Mouse (Mus musculus): ENCODE measurements around the gene Nbeal2. TPM values are rescaled to one million over a fixed set of nuclear protein-coding genes. Genes with fewer than 3 reads are reported as not detected.

Gene Nbeal2
- polyA plus RNA-seq, 1 experiment: 0.26 TPM

DNA sequence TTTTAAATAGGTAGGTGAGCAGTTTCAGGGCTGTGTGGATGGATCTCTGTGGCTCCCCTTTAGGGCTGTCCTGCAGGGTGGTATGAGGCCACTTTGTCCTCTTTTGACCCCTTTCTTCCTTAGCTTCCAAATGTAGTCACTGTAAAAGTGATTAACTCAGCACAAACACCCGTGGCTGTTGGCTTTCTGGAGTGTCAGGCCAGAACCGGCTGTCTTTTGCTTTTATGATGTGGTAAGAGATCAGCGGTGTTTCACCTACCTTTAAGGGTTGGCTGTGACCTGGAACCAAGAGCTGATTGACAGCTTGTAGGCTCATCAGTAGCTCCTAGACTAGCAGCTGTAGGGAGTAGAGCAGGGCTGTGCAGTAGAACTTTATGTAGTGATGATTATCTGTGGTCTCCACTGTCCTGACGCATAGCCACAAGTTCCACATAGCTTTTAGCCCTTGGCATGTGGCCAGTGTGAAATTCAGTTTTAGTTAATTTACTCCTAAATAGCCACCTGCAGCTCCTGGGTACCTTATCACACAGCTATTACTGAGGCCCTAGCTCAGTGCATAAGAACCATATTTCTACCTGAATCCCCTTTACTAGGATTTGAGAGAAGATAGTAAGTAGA, 13.4 kb upstream of the Nbeal2 start:
- H3K36me3 ChIP-seq (ENCODE audit: control insufficient read depth): peaks cover 4% of the 10 kb centered on the region
- peaks cover 83% of the 10 kb centered on the region for H3K4me1 ChIP-seq (ENCODE audit: control insufficient read depth)
- H3K4me3 ChIP-seq (replicated peaks): no peak overlapping the region
- no peaks in the 10 kb centered on the region for H3K9me3 ChIP-seq (ENCODE audit: control insufficient read depth, low read length)
- H3K27me3 ChIP-seq (ENCODE audit: control insufficient read depth): peaks cover 26% of the 10 kb centered on the region
- TF ChIP-seq GATA1 (IDR thresholded peaks at IDR 0.05; ENCODE audit: low read length) (no peak), TAL1 (IDR thresholded peaks at IDR 0.05; ENCODE audit: low read length) (no peak)

DNA sequence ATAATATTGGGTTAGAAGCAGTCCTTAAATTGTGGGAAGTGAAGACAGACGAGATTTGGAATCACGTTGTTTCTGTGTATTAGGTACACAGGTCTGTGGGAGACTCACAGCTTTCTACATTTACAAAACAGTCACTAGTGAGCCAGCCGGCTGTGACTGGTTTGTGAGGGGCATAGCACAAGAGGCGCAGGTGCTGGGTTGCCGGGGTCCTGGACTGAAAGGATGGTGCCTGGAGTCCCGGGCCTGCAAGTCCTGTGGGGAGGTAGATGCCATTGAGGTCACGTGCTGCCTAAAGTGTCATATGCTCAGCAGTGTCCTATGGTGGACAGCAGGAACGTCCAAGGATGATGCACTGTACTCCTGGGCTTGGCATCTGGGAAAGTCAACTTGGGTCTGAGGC, 12.4 kb upstream of the Nbeal2 start:
- H3K4me1 ChIP-seq (ENCODE audit: control insufficient read depth): peaks cover 89% of the 10 kb centered on the region
- H3K9me3 ChIP-seq (ENCODE audit: control insufficient read depth, low read length): no peaks in the 10 kb centered on the region
- H3K36me3 ChIP-seq (ENCODE audit: control insufficient read depth): peaks cover 7% of the 10 kb centered on the region
- TF ChIP-seq TAL1 (IDR thresholded peaks at IDR 0.05; ENCODE audit: low read length) (no peak), GATA1 (IDR thresholded peaks at IDR 0.05; ENCODE audit: low read length) (no peak)
- H3K4me3 ChIP-seq (replicated peaks): peak overlapping the region; percentile 59
- H3K27me3 ChIP-seq (ENCODE audit: control insufficient read depth): peaks cover 25% of the 10 kb centered on the region

DNA sequence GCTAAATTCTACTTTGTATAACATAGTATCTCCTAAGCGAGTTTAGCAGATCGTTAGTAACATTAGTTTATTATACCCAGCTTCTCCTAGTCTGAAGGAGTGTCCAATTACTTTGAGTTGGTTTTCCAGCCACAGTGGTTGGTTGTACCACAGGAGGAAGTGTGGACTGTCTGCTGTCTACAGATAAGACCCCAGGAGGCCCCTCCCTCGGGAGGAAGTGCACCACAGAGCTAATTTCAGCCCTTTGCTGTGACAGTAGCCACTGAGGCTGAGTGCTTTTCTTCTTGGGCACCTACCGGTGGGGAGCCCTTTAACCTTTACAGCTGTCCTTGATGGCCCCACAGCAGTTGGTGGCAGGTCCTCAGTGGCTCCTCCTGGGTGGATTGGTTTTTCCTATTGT, 12.0 kb upstream of the Nbeal2 start:
- Histone ChIP-seq H3K36me3 (ENCODE audit: control insufficient read depth) (peaks cover 7% of the 10 kb centered on the region), H3K27me3 (ENCODE audit: control insufficient read depth) (peaks cover 21% of the 10 kb centered on the region), H3K9me3 (ENCODE audit: control insufficient read depth, low read length) (no peaks in the 10 kb centered on the region), H3K4me3 (replicated peaks) (peak overlapping the region; percentile 59), H3K4me1 (ENCODE audit: control insufficient read depth) (peaks cover 89% of the 10 kb centered on the region)
- TF ChIP-seq TAL1 (IDR thresholded peaks at IDR 0.05; ENCODE audit: low read length) (peak; percentile 82), GATA1 (IDR thresholded peaks at IDR 0.05; ENCODE audit: low read length) (peak; percentile 78)

DNA sequence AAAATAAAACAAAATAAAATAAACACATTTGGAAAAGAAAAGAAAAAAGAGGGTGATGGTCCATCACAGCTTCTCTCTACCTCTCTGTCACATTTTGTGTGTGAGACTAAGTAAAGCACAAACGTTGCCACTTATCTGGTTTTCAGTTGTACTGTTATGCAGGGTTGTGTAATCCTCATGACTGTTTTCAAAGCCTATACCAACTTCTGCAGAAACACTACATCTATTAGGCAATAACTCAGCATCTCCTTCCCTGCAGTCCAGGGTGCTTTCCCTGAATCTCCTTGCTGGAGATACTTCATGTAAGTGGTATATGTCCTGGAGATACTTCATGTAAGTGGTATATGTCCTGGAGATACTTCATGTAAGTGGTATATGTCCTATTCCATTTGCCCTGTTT, 8.9 kb upstream of the Nbeal2 start:
- H3K4me1 ChIP-seq (ENCODE audit: control insufficient read depth): peaks cover 81% of the 10 kb centered on the region
- H3K36me3 ChIP-seq (ENCODE audit: control insufficient read depth): peaks cover 20% of the 10 kb centered on the region
- H3K9me3 ChIP-seq (ENCODE audit: control insufficient read depth, low read length): no peaks in the 10 kb centered on the region
- H3K27me3 ChIP-seq (ENCODE audit: control insufficient read depth): peaks cover 11% of the 10 kb centered on the region
- TF ChIP-seq TAL1 (IDR thresholded peaks at IDR 0.05; ENCODE audit: low read length) (no peak), GATA1 (IDR thresholded peaks at IDR 0.05; ENCODE audit: low read length) (no peak)
- no peak overlapping the region for H3K4me3 ChIP-seq (replicated peaks)

DNA sequence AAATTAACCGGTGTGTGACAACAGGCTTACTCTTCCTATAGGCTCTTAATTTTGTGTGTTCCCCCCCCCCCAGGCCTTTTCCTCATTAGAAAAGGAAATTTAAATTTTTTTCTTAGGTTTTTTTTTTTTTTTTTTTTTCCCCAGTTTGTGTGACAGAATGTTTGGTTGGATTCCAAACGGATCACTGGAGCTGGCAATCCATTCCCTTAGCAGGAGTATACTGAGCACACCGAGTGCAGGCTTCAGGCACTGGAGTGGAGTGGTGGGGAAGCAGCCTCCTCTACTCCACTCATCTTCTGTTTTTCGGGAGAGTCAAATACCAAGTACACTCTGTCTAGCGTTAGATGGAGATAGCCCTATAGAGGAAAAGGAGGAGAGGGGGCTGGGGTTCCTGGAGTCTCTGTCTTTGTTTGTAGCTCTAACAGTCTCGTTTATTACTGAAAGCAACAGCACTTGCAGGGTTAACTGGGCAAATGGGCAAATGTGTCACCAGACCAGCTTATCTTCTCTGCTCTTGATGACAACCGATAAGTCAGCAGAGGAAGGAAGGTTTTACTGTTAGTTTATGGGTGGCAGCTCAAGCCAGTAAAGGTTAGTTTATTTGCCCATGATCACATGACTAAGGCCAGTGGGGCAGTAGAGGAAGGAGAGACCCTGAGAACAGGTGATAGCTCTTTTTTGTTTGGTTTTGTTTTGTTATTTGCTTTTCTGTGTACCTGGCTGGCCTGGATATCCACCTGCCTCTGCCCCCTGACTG, 7.1 kb upstream of the Nbeal2 start:
- TF ChIP-seq TAL1 (IDR thresholded peaks at IDR 0.05; ENCODE audit: low read length) (no peak), GATA1 (IDR thresholded peaks at IDR 0.05; ENCODE audit: low read length) (no peak)
- no peaks in the 10 kb centered on the region for H3K9me3 ChIP-seq (ENCODE audit: control insufficient read depth, low read length)
- no peak overlapping the region for H3K4me3 ChIP-seq (replicated peaks)
- peaks cover 21% of the 10 kb centered on the region for H3K36me3 ChIP-seq (ENCODE audit: control insufficient read depth)
- H3K4me1 ChIP-seq (ENCODE audit: control insufficient read depth): peaks cover 72% of the 10 kb centered on the region
- no peaks in the 10 kb centered on the region for H3K27me3 ChIP-seq (ENCODE audit: control insufficient read depth)

DNA sequence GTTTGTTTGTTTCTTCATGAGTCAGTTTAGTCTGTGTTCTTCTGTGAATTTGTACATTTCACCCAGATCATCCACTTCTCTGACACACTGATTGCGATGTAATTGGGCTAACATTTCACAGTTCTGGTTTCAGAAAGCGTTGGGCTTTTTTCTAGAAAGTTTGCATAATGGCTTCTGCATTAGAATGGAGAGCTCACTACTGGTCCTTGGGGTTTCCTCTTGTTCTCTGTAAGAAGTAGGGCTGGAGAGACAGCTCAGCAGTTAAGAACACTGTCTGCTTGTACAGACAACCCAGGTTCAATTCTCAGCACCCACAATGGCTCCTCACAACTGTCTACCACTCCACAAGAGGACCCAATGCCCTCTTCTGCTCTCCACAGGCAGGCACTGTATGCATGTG, 6.2 kb upstream of the Nbeal2 start:
- Histone ChIP-seq H3K27me3 (ENCODE audit: control insufficient read depth) (no peaks in the 10 kb centered on the region), H3K4me3 (replicated peaks) (no peak overlapping the region), H3K4me1 (ENCODE audit: control insufficient read depth) (peaks cover 72% of the 10 kb centered on the region), H3K9me3 (ENCODE audit: control insufficient read depth, low read length) (no peaks in the 10 kb centered on the region), H3K36me3 (ENCODE audit: control insufficient read depth) (peaks cover 21% of the 10 kb centered on the region)
- TF ChIP-seq TAL1 (IDR thresholded peaks at IDR 0.05; ENCODE audit: low read length) (no peak), GATA1 (IDR thresholded peaks at IDR 0.05; ENCODE audit: low read length) (no peak)

DNA sequence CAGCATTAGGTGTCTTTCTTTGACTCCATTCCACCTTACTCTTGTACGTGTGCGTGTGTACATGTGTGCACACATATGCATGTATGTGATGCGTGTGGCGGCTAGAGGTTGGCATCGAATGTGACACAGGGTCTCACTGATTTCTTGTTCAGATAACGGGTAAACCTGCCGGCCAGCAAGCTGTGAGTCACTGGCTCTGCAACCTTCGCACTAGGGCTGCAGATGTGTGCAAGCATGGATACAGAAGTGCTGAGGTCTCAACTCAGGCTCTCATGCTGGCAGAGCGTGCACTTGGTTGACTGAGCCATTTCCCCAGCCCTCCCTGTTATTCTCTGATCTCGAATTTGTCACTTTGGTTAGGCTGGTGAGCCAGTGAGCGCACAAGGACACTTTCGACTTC, 5.6 kb upstream of the Nbeal2 start:
- H3K9me3 ChIP-seq (ENCODE audit: control insufficient read depth, low read length): no peaks in the 10 kb centered on the region
- no peak overlapping the region for H3K4me3 ChIP-seq (replicated peaks)
- TF ChIP-seq TAL1 (IDR thresholded peaks at IDR 0.05; ENCODE audit: low read length) (no peak), GATA1 (IDR thresholded peaks at IDR 0.05; ENCODE audit: low read length) (no peak)
- peaks cover 21% of the 10 kb centered on the region for H3K36me3 ChIP-seq (ENCODE audit: control insufficient read depth)
- H3K4me1 ChIP-seq (ENCODE audit: control insufficient read depth): peaks cover 72% of the 10 kb centered on the region
- no peaks in the 10 kb centered on the region for H3K27me3 ChIP-seq (ENCODE audit: control insufficient read depth)

DNA sequence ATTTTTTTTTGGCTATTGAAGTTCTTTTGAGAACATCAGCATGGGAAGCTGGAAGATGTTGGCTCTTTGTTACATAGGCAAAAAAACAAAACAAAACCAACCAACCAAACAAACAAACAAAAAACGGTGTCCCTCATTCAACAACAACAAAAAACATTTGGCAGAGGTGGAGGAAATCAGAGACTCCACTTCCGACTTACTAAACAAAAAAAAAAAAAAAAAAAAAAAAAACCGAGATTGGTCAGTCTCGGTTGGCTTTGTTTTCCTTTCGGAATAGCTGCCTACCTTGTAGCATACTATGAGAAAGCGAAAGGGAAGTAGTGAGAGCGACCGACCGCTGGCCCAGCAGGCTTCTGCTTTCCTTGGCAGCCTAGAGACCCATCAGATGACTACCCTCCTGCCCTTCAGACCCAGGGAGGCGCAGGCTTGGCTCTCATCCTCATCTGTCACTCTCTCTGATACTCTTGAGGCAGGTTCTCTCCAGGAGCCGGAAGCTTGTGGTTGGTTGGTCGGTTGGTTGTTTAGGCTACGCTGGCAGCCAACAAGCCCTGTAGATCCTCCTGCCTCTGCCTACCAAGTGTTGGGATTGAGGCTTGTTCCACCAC, 3.6 kb upstream of the Nbeal2 start:
- Histone ChIP-seq H3K4me3 (replicated peaks) (peak overlapping the region; percentile 68), H3K9me3 (ENCODE audit: control insufficient read depth, low read length) (no peaks in the 10 kb centered on the region), H3K36me3 (ENCODE audit: control insufficient read depth) (peaks cover 17% of the 10 kb centered on the region), H3K4me1 (ENCODE audit: control insufficient read depth) (peaks cover 79% of the 10 kb centered on the region), H3K27me3 (ENCODE audit: control insufficient read depth) (peaks cover 14% of the 10 kb centered on the region)
- TF ChIP-seq GATA1 (IDR thresholded peaks at IDR 0.05; ENCODE audit: low read length) (no peak), TAL1 (IDR thresholded peaks at IDR 0.05; ENCODE audit: low read length) (no peak)

All from erythroblast, embryonic 14.5 days (primary cell).